Mouse (Mus musculus) cerebellum, adult 2 months (tissue): Measurements from ENCODE around the gene Rpl36a-ps1.

Experiments used
- CTCF ChIP-seq: fragments of 200-500 bp; IDR thresholded peaks from 2 replicates; pipeline ENCODE4 v1.5.1; 2011; ENCODE audit warnings: low read depth, mild to moderate bottlenecking, control low read depth, low read length, moderate library complexity, borderline replicate concordance; ENCODE audit not compliant: insufficient read depth
- POLR2A ChIP-seq: fragments of 200-500 bp; IDR thresholded peaks from 2 replicates; pipeline ENCODE4 v1.6.1; 2011; ENCODE audit warnings: low read length, control low read depth, borderline replicate concordance; ENCODE audit not compliant: insufficient read depth

DNA sequence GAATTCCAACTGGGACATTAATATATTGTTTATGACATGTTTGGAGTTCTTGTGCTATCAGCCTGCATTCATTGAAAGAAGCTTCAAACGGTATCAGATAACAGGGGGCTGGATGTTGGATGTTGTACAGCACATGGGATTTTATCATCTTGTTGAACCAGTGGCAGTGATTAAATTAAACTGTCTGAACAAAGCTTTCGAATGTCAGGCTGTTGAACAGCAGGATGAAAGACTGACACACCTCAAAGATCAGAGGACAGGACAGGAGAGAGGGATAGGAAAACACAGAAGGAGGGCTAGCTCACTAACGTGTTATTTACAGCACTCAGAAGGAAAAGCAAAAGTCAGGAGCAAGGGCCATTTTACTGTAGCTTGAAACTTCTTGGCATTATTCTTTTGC, 4.3 kb downstream of the Rpl36a-ps1 start:
- no peak for TF ChIP-seq CTCF
- TF ChIP-seq POLR2A, result no peak
